Mouse (Mus musculus) Patski (cell line): ENCODE results near the gene Disc1. TPM values are rescaled to one million over a fixed set of nuclear protein-coding genes. Genes with fewer than 3 reads are reported as not detected.

Experiments
- ATAC-seq: fragments of 100-300 bp; one replicate; pipeline ENCODE4 v1.8.0; 2021
- CTCF ChIA-PET: fragments of 350-600 bp; sonication (Branson Sonifier 250); formaldehyde crosslinking; loops from one replicate; lab custom pipeline; 2022; ENCODE audit warnings: inconsistent platforms; lab: Charles Lee
- POLR2A ChIA-PET: fragments of 350-600 bp; sonication (Branson Sonifier 250); formaldehyde crosslinking; loops from one replicate; lab custom pipeline; 2022; ENCODE audit warnings: antibody characterized with exemption, inconsistent platforms; lab: Charles Lee
- DNase-seq: peaks from one replicate; pipeline ENCODE4 v3.0.0-alpha.2; 2011; ENCODE audit warnings: low read depth, low spot score
- H3K27me3 ChIP-seq: fragments of 371-371 bp; one replicate; pipeline ENCODE4 v1.5.1; 2021
- CTCF ChIP-seq: fragments of 100-300 bp; IDR thresholded peaks from one replicate; pipeline ENCODE4 v1.5.1; 2021
- in situ Hi-C: fragments of 300-500 bp; cut with MboI; formaldehyde crosslinking; loops from 3 replicates; pipeline ENCODE4 v1.11.1; 2018; ENCODE audit warnings: low pct_unique_long_range_greater_than_20kb, mixed read lengths
- polyA plus RNA-seq: library from polyadenylated mRNA; unstranded; gene quantifications from one replicate; pipeline ENCODE4 v1.2.3, GENCODE M21; 2021

Disc1 gene
- polyA plus RNA-seq, 1 experiment from 2014 or later, result 0.06 TPM

GRCm38 (mm10) chr8:125277071-125277682 is 223.2 kb downstream of the Disc1 start:
- TF ChIP-seq CTCF, result no peak
- POLR2A ChIA-PET, result interaction anchor here (0.6 kb wide), 1 partner anchor 15 kb away, joined by 3 read pairs; no protein-coding TSS in a partner anchor
- in situ Hi-C loops, result no loop called here

GRCm38 (mm10) chr8:125279156-125279555 is 225.2 kb downstream of the Disc1 start:
- no peak for ATAC-seq
- in situ Hi-C loops, result no loop called here

More at GRCm38 (mm10) chr8:125277071-125277682, 223.2 kb downstream of the Disc1 start:
- no peak for ATAC-seq
- CTCF ChIA-PET, result no interaction called here
- no peak for DNase-seq
- no peaks in the 10 kb centered on the region for H3K27me3 ChIP-seq

GRCm38 (mm10) chr8:125279892-125280291 is 225.9 kb downstream of the Disc1 start:
- DNase-seq, result no peak
- TF ChIP-seq CTCF, result no peak

More at GRCm38 (mm10) chr8:125279156-125279555, 225.2 kb downstream of the Disc1 start:
- TF ChIP-seq CTCF, result no peak
- CTCF ChIA-PET, result no interaction called here
- H3K27me3 ChIP-seq, result no peaks in the 10 kb centered on the region
- no peak for DNase-seq
- POLR2A ChIA-PET, result no interaction called here

GRCm38 (mm10) chr8:125282531-125282930 is 228.5 kb downstream of the Disc1 start:
- no peak for DNase-seq
- POLR2A ChIA-PET, result no interaction called here
- in situ Hi-C loops, result no loop called here
- CTCF ChIA-PET, result interaction anchor here (1.7 kb wide), 1 partner anchor 13 kb away, joined by 4 read pairs; no protein-coding TSS in a partner anchor
- no peak for TF ChIP-seq CTCF
- ATAC-seq, result no peak
- no peaks in the 10 kb centered on the region for H3K27me3 ChIP-seq

More at GRCm38 (mm10) chr8:125279892-125280291, 225.9 kb downstream of the Disc1 start:
- ATAC-seq, result no peak
- CTCF ChIA-PET, result no interaction called here
- H3K27me3 ChIP-seq, result no peaks in the 10 kb centered on the region
- in situ Hi-C loops, result no loop called here
- POLR2A ChIA-PET, result no interaction called here

GRCm38 (mm10) chr8:125283542-125283941 is 229.5 kb downstream of the Disc1 start:
- CTCF ChIA-PET, result interaction anchor here (1.7 kb wide), 1 partner anchor 12 kb away, joined by 4 read pairs; no protein-coding TSS in a partner anchor
- POLR2A ChIA-PET, result no interaction called here
- in situ Hi-C loops, result no loop called here
- DNase-seq (no peak), ATAC-seq (no peak)
- no peaks in the 10 kb centered on the region for H3K27me3 ChIP-seq
- no peak for TF ChIP-seq CTCF

- TF ChIP-seq CTCF, result no peak
- no peak for DNase-seq
- CTCF ChIA-PET, result interaction anchor here (0.9 kb wide), 1 partner anchor 10 kb away, joined by 3 read pairs; no protein-coding TSS in a partner anchor
- ATAC-seq, result no peak
- no peaks in the 10 kb centered on the region for H3K27me3 ChIP-seq
- POLR2A ChIA-PET, result interaction anchor here (0.6 kb wide), 1 partner anchor 63 kb away, joined by 5 read pairs; no protein-coding TSS in a partner anchor
- in situ Hi-C loops, result no loop called here
These were observed 230.9 kb downstream of the Disc1 start for GRCm38 (mm10) chr8:125284875-125285274.

GRCm38 (mm10) chr8:125285391-125285790 is 231.4 kb downstream of the Disc1 start:
- no peak for TF ChIP-seq CTCF
- no peak for ATAC-seq
- CTCF ChIA-PET, result interaction anchor here (0.9 kb wide), 1 partner anchor 9 kb away, joined by 3 read pairs; no protein-coding TSS in a partner anchor
- DNase-seq, result no peak
- no peaks in the 10 kb centered on the region for H3K27me3 ChIP-seq
- in situ Hi-C loops, result no loop called here
- POLR2A ChIA-PET, result no interaction called here

- in situ Hi-C loops, result no loop called here
- CTCF ChIA-PET, result no interaction called here
- DNase-seq (peak; percentile 44), ATAC-seq (peak; percentile 35)
- H3K27me3 ChIP-seq, result no peaks in the 10 kb centered on the region
- POLR2A ChIA-PET, result no interaction called here
- TF ChIP-seq CTCF, result no peak
These were observed 232.1 kb downstream of the Disc1 start for GRCm38 (mm10) chr8:125285966-125286681.

GRCm38 (mm10) chr8:125287311-125287710 is 233.3 kb downstream of the Disc1 start:
- ATAC-seq (no peak), DNase-seq (no peak)
- in situ Hi-C loops, result no loop called here
- POLR2A ChIA-PET, result no interaction called here
- TF ChIP-seq CTCF, result no peak
- CTCF ChIA-PET, result interaction anchor here (0.8 kb wide), 1 partner anchor 32 kb away, joined by 3 read pairs; no protein-coding TSS in a partner anchor
- H3K27me3 ChIP-seq, result no peaks in the 10 kb centered on the region

GRCm38 (mm10) chr8:125287841-125288341 is 233.9 kb downstream of the Disc1 start:
- in situ Hi-C loops, result no loop called here
- DNase-seq (no peak), ATAC-seq (no peak)
- no peaks in the 10 kb centered on the region for H3K27me3 ChIP-seq
- no peak for TF ChIP-seq CTCF
- ChIA-PET CTCF (interaction anchor here (0.8 to 1.4 kb wide), 2 partner anchors 32 to 89 kb away, joined by 3 read pairs; no protein-coding TSS in a partner anchor), POLR2A (no interaction called here)
